Mouse (Mus musculus): ENCODE results near the gene Prh1.
"Not testable (repeated sequence)": the region's sequence is repeated elsewhere in the genome, so short reads cannot be mapped to it uniquely, and the experiment has no call there.

Prh1 gene

DNA sequence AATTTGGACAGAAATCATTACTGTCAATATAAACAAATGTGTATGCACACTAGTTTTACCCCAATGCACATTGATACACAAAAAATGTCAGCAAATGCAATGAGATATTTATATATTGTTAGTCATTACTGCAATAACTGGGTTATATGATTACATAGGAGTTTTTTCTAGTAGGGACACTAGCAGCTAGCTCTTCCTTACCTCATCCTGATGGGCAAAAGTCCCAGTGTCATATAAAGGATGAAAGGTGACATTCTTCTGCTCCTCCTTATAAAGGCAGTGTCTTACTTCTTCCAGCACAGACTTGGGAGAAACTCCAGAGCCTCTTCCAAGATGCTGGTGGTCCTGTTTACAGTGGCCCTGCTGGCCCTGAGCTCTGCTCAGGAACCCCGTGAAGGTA is at the start of gene Prh1:
Gene Prh1 (plus strand): TSS at position 301 of the 400 bp plus-strand sequence.
- DNase-seq = not testable (repeated sequence)

- DNase-seq = not testable (repeated sequence)
These were observed 26.0 kb downstream of the Prh1 start, which contains the start of gene Prp2 for GRCm38 (mm10) chr6:132595613-132596012. TSS of gene Prp2 (plus strand) at chr6:132595913.
